Mouse (Mus musculus): ENCODE measurements around the gene Polr2b. TPM values are rescaled to one million over a fixed set of nuclear protein-coding genes. Genes with fewer than 3 reads are reported as not detected.

Gene Polr2b
- total RNA-seq, 2 experiments from 2014 or later, result 48.3 to 51.5 TPM

- TF ChIP-seq CTCF (conservative IDR thresholded peaks at IDR 0.05), result no peak
- Histone ChIP-seq H3K27ac (peak overlapping the region; percentile 96), H3K4me3 (peak overlapping the region; percentile 97)
- no peak for DNase-seq (ENCODE audit: low spot score in 2 of 2)
Observed at GRCm38 (mm10) chr5:77309051-77309906, 668 bp upstream of the Polr2b start.

DNA sequence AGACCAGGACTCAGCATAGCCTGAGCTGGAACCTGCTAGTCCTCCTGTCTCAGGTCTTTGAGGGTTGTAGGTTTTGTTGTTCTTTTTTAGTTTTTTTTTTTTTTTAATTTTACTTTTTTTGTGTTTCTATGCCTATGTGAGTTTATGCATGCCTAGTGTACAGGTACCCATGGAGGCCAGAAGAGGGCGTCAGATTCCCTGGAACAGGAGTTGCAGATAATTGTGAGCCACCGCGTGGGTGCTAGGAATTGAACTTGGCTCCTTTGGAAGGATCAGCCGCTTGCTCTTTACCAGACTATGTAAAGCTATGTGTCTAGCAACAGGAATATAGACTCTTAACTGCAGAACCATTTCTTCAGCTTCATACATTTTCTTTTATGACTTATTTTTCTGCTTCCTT lies 4.3 kb downstream of the Polr2b start:
- Histone ChIP-seq H3K27ac (no peak overlapping the region), H3K4me3 (no peak overlapping the region)
- no peak for TF ChIP-seq CTCF (conservative IDR thresholded peaks at IDR 0.05)
- no peak for DNase-seq (ENCODE audit: low spot score in 2 of 2)

GRCm38 (mm10) chr5:77314986-77315385 lies 5.0 kb downstream of the Polr2b start:
- no peak for TF ChIP-seq CTCF (conservative IDR thresholded peaks at IDR 0.05)
- Histone ChIP-seq H3K4me3 (no peak overlapping the region), H3K27ac (no peak overlapping the region)
- no peak for DNase-seq (ENCODE audit: low spot score in 2 of 2)

GRCm38 (mm10) chr5:77324936-77325335 lies 15.0 kb downstream of the Polr2b start:
- no peak for TF ChIP-seq CTCF (conservative IDR thresholded peaks at IDR 0.05)
- H3K4me3 ChIP-seq, result no peak overlapping the region
- DNase-seq (ENCODE audit: low spot score in 2 of 2), result no peak
- no peak overlapping the region for H3K27ac ChIP-seq

DNA sequence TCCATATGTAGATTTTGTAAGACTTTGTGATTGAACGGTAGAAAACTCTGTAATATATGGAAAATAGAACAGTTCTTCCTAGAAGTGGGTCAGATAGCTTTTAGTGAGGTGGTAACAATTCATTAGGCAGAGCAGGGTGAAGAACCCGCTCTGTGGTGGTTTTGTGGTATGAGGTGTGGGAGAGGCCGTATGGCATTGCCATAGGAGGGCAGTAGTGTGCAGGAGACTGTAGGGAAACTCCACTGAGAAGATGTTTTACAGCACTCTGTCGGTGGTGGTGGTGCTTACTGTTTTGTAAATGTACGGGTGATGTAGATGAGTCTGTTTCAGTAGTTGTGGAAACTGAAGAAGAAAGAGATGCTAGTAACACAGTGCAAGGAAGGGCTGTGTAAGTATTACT lies 20.2 kb downstream of the Polr2b start:
- peak; percentile 54 for TF ChIP-seq CTCF (conservative IDR thresholded peaks at IDR 0.05)
- no peak for DNase-seq (ENCODE audit: low spot score in 2 of 2)
- no peak overlapping the region for H3K27ac ChIP-seq
- H3K4me3 ChIP-seq, result no peak overlapping the region

GRCm38 (mm10) chr5:77340033-77340432 lies 30.1 kb downstream of the Polr2b start:
- Histone ChIP-seq H3K4me3 (no peak overlapping the region), H3K27ac (no peak overlapping the region)
- DNase-seq (ENCODE audit: low spot score in 2 of 2), result no peak
- no peak for TF ChIP-seq CTCF (conservative IDR thresholded peaks at IDR 0.05)

- TF ChIP-seq CTCF (conservative IDR thresholded peaks at IDR 0.05), result no peak
- H3K27ac ChIP-seq, result no peak overlapping the region
Observed at GRCm38 (mm10) chr5:77348901-77349300, 39.0 kb downstream of the Polr2b start.

GRCm38 (mm10) chr5:77349971-77350658 lies 40.2 kb downstream of the Polr2b start:
- DNase-seq (ENCODE audit: low spot score in 2 of 2), result no peak
- Histone ChIP-seq H3K27ac (no peak overlapping the region), H3K4me3 (no peak overlapping the region)
- TF ChIP-seq CTCF (conservative IDR thresholded peaks at IDR 0.05), result peak; percentile 32; the same call in 1 of the 2 replicates

More at GRCm38 (mm10) chr5:77348901-77349300, 39.0 kb downstream of the Polr2b start:
- no peak overlapping the region for H3K4me3 ChIP-seq
- DNase-seq (ENCODE audit: low spot score in 2 of 2), result no peak

DNA sequence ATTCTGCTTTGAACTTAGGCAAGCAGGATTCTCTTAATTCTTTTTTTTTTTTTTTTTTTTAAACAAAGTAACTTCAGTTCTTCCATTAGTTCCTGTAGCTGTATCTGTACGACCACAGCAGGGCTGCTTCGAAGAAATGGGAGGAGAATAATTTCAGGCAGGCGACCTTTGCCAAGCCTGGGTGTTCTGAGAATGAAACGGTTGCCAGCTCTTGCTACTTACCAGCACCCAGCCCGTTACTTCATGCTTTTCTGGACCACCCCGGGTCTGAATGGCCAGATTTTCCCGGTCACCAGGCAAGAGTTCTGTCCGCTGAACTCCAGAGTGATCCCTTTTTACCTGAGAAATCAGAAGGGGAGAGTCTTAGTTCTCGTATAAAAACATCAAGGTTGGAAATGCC lies 41.7 kb downstream of the Polr2b start:
- no peak for TF ChIP-seq CTCF (conservative IDR thresholded peaks at IDR 0.05)
- no peak for DNase-seq (ENCODE audit: low spot score in 2 of 2)
- H3K4me3 ChIP-seq, result no peak overlapping the region
- H3K27ac ChIP-seq, result no peak overlapping the region

DNA sequence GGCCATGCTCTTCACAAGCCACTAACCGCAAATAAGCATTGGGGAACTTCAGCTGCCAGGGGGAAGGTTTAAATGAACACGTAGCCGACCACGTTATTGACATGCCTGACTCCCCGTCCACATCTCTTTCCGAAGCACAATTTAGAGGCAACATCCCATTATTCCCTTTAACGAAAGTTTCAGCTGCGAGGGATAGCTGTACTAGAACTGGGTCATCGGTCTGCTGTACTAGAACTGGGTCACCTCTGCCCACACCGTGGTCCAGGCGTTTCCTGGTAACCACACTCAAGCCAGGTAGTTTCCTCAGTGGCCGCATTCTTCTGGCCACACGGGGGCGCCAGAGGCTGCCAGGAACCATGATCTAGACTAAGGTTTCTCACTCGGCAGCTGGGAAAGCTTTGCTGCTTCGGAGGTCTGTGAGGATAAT lies 44.4 kb downstream of the Polr2b start:
- Histone ChIP-seq H3K27ac (peak overlapping the region; percentile 21; the same call in 1 of the 2 replicates), H3K4me3 (peak overlapping the region; percentile 40)
- peak; percentile 84 to 89 for DNase-seq (ENCODE audit: low spot score in 2 of 2)
- TF ChIP-seq CTCF (conservative IDR thresholded peaks at IDR 0.05), result peak; percentile 99

DNA sequence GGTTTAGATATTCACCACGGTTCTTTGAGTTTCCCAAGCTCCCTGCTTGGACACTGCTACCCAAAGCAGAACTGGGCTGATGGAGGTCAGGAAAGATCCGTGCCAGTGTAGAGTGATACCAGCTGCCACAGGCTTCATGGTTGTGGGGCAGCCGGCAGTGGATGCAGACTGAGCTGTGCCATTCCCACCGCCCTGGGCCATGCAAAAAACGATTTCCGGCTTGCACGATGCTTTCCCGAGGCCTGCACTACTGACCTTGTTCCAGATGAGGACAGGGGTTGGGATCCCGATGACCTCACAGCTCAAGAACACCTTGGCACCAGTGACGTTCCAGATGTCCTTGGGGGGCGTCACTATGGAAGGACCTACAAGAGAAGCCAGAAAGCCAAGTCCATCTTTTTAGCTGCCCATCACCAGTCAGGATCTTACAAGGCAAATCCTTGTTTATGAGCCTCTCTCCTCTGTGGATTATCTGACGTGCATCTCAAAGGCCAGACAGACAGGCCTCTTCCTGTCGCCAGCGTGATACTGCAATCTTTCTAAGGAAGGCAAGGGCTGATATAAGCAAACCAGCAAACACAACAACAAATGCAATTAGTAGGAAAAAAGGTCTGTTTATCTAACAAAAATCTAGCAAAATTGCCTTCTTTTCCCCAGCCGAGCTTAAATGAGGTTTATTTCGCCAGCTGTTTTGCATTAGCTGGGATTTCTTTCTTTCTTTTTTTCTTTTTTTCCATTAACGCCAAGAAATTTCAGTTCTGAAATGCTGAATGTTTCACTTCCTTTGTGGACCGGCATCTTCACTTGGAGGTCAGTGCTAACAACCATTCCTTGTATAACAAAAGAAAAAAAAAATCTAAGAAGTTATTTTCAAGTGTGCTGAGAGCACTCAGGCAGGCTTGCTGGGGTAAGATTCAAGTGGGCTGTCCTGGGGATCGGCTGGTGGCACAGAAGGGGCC lies 45.6 kb downstream of the Polr2b start:
- TF ChIP-seq CTCF (conservative IDR thresholded peaks at IDR 0.05), result no peak
- Histone ChIP-seq H3K4me3 (no peak overlapping the region), H3K27ac (no peak overlapping the region)
- no peak for DNase-seq (ENCODE audit: low spot score in 2 of 2)

GRCm38 (mm10) chr5:77357405-77358149 lies 47.6 kb downstream of the Polr2b start:
- Histone ChIP-seq H3K4me3 (peak overlapping the region; percentile 52), H3K27ac (peak overlapping the region; percentile 71)
- no peak for TF ChIP-seq CTCF (conservative IDR thresholded peaks at IDR 0.05)
- DNase-seq (ENCODE audit: low spot score in 2 of 2), result no peak
